Mouse (Mus musculus) kidney, adult 2 months (tissue): Measurements from ENCODE around the gene Doc2g.

Source experiments
- CTCF ChIP-seq: fragments of 200-500 bp; conservative IDR thresholded peaks from 2 replicates; pipeline ENCODE4 v1.5.1; 2011; ENCODE audit warnings: low read depth, mild to moderate bottlenecking, control low read depth, low read length, moderate library complexity, mixed read lengths; ENCODE audit not compliant: insufficient read depth, insufficient read length
- POLR2A ChIP-seq: fragments of 200-500 bp; IDR thresholded peaks from one replicate; pipeline ENCODE4 v1.6.1; 2011; ENCODE audit warnings: low read depth, low read length, control low read depth

GRCm38 (mm10) chr19:3996747-3997146, 6.4 kb upstream of the Doc2g start:
- TF ChIP-seq POLR2A (no peak), CTCF (no peak)
